Mouse (Mus musculus): Measurements from ENCODE around the gene Gm11492.

Gene Gm11492

DNA sequence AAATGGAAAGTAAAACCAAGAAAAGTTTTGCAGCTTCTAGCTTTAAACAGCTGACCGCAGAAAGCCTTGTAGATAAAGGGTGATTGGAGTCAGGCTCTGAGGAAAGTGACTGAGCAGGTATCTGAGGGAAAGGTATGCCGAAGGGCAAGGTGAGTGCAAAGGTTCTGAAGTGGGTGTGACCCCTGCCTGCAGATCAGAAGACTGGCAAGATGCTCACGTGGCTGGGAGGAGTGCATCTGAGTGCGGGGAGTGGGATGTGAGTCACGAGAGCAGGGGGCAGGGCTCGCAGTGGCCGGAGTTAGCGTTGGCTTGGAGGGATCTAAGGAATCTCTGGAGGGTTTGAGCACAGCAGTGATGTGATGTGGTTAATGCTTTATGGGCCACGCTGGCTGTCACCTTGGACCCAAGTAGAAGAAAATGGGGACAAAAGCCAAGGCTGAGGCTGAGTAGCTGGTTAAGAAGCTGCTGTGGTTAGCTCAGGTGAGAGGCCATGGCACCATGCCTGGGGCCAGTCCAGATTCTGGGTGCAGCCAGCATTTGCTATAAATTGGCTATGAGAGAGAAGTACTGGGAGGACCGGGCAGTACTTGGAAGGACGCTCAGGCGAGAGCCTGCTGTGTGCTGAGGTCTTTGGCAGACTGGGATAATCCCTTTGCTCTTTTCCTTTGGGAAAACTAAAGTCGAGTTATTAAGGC, 33.1 kb downstream of the Gm11492 start:
- DNase-seq (ENCODE audit: low spot score in 2 of 2): peak in 1 of 2 experiments; percentile 58

GRCm38 (mm10) chr11:87600322-87600853, 33.9 kb downstream of the Gm11492 start:
- DNase-seq (ENCODE audit: low spot score in 2 of 2): peak in 1 of 2 experiments; percentile 57

GRCm38 (mm10) chr11:87602234-87602633, 35.8 kb downstream of the Gm11492 start:
- peak in 1 of 2 experiments; percentile 57 for DNase-seq (ENCODE audit: low spot score in 2 of 2)

DNA sequence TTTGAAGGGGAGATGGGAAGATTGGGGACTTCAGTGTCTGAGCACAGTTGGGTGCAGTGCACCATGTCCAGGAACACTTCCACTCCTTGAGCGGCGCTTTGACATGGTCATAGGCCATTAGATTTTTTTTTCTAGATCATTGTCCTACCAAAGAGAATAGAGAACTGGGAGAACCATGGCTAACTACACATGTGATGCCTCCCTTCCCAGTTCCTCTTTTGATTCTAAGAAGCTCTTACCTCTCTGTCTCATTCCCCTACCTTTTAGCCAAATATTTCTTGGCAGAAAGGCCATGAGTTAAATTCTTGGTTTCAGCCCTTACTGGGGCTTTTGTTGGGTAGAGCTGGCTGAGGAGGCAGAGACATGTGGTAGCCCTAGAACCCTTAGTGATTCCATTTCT, 37.1 kb downstream of the Gm11492 start:
- no peak for DNase-seq (ENCODE audit: low spot score in 2 of 2)

GRCm38 (mm10) chr11:87609264-87609663, 42.8 kb downstream of the Gm11492 start:
- no peak for DNase-seq (ENCODE audit: low spot score in 2 of 2)

DNA sequence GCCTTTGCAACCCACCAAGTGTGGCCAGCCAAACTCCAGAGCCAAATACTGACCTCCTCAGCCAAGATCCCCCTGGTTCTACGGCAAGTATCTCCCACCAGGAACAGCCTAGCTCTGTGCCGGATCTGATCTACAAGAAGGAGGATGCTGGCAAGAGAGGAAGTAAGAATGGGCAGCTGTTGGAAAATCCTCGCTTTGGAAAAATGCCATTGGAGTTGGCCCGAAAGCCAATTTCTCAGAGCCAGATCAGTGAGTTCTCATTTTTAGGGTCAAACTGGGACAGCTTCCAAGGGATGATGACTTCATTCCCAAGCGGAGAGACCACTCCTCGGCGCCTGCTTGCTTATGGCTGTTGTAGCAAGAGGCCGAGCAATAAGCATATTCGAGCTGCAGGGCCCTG, 45.1 kb downstream of the Gm11492 start:
- no peak for DNase-seq (ENCODE audit: low spot score in 2 of 2)

DNA sequence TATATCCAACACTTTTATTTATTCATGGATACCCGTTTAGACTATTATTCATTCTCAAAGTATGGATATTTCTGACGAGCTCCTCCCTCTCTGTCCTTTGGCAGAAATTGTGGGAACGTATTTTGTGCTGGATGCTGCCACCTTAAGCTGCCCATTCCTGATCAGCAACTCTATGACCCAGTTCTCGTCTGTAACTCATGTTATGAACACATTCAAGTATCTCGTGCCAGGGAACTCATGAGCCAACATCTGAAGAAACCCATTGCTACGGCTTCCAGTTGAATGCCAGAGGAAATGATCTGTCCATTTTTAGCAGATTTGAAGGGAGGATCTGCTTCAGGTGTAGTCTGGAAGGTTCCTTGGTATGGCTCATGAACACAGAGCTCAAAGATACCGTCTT, 47.5 kb downstream of the Gm11492 start:
- DNase-seq (ENCODE audit: low spot score in 2 of 2): no peak

GRCm38 (mm10) chr11:87615551-87615950, 49.1 kb downstream of the Gm11492 start:
- DNase-seq (ENCODE audit: low spot score in 2 of 2): no peak

DNA sequence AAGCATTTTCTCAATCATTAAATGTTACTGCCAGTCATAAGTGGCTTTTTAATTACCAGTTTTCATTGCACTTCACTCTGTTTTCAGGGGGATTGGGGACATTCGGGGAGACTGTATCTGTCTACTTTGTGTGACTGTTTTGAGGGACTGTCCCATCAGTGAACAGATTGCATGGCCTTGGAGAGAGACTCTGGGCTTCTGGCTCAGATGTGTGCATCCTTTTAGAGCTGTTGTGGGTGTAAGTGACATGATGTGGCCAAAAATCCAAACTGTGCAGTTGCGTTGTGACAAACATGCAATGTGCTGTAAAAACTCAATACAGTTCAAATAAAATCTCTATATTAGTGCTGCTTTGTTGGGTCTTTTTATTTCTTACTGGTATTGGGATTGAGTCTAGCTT, 49.5 kb downstream of the Gm11492 start:
- no peak for DNase-seq (ENCODE audit: low spot score in 2 of 2)

DNA sequence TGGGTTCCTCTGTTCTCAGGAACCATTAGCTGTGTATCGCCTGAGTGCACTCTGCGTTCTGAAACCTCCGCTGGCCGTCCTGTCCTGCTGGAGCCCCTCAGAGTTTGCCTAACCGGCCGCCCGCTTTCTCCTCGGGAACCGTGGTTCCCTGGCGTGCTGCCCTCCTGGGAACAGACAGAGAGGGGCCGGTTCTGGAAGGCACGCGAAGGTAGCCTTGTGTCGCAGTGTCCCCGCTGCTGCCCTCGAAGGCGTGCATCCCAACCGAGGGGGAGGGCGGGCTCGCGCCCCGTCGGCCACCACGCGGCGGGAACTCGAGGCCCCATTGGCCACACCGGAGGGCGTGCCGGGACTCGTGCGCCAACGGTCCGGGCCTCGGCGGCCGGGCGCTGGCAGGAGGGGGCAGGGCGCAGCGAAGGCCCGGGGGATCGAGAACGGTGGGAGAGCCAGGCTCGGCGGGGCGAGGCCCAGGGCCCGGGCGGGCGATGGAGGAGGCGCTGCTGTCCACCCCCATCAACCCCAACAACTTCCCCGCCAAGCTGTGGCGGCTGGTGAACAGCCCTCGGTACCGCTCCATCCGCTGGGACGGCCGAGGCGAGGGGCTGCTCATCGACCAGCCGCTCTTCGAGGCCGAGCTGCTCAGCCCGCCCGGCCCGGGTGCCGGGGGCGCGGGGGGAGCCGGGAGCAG, 50.5 kb downstream of the Gm11492 start, which contains the start of gene Hsf5:
Gene Hsf5, plus strand, starts transcription at position 375 of the 685 bp plus-strand sequence.
- DNase-seq (ENCODE audit: low spot score in 2 of 2): no peak

DNA sequence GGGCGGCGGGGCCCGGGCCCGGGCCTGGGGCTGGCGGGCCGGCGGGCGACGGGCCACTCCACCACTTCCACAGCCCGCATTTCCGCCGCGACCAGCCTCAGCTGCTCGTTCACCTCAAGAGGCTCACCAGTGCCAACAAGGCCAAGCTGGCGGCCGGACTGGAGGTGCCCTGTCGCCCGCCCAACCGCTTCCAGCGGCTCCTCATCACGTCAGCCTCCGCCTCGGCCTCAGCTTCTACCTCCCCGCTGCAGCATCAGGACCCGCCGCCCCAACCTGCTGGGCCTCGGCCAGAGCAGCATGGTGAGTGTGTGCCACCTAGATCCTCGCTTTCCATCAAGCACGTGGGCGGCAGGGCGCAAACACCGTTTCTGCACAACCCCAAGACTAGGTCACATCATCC, 51.2 kb downstream of the Gm11492 start:
- DNase-seq (ENCODE audit: low spot score in 2 of 2): no peak

All from spleen, postnatal 4 days (tissue).